Mouse (Mus musculus) brain, embryonic 14.5 days (tissue): ENCODE results near the gene Rdh12.

Experiments
- CTCF ChIP-seq: fragments of 200-500 bp; IDR thresholded peaks from 2 replicates; pipeline ENCODE4 v1.5.1; 2012; ENCODE audit warnings: inconsistent platforms, mild to moderate bottlenecking, moderate library complexity, borderline replicate concordance; ENCODE audit not compliant: insufficient read depth, insufficient read length; ENCODE audit errors: extremely low read depth
- POLR2A ChIP-seq: fragments of 200-500 bp; IDR thresholded peaks from 2 replicates; pipeline ENCODE4 v1.6.1; 2012; ENCODE audit warnings: mild to moderate bottlenecking, inconsistent platforms, borderline replicate concordance; ENCODE audit not compliant: poor library complexity, insufficient read depth, insufficient read length, severe bottlenecking; ENCODE audit errors: extremely low read depth

GRCm38 (mm10) chr12:79190931-79191673 is 17.6 kb upstream of the Rdh12 start:
- TF ChIP-seq POLR2A, result no peak
- TF ChIP-seq CTCF, result peak; percentile 17; the same call in 1 of the 2 replicates
